Mouse (Mus musculus) stomach, postnatal 0 days (tissue): ENCODE measurements around the gene Dlec1. TPM values are rescaled to one million over a fixed set of nuclear protein-coding genes. Genes with fewer than 3 reads are reported as not detected.
A peak's percentile ranks its signal among the peaks of the same experiment; 100 is the strongest.

ENCODE experiments used
- ATAC-seq: fragments of 200-750 bp; cut with Nextera tagmentation; 2 replicates; pipeline ENCODE4 v1.8.0; 2017; ENCODE audit not compliant: low FRiP score, low TSS enrichment
- DNase-seq: peaks from one replicate; pipeline ENCODE4 v3.0.0-alpha.2; 2016; ENCODE audit warnings: low spot score
- H3K27ac ChIP-seq: fragments of 300-500 bp; sonication (generic); replicated peaks from 2 replicates; pipeline ENCODE4 v1.5.1; 2014; ENCODE audit warnings: mild to moderate bottlenecking, control low read depth
- H3K27me3 ChIP-seq: fragments of 300-500 bp; sonication (generic); 2 replicates; pipeline ENCODE4 v1.6.1; 2014; ENCODE audit warnings: low read length; ENCODE audit not compliant: control insufficient read depth, insufficient read depth
- H3K36me3 ChIP-seq: fragments of 300-500 bp; sonication (generic); 2 replicates; pipeline ENCODE4 v1.6.1; 2014; ENCODE audit warnings: low read length, mixed read lengths; ENCODE audit not compliant: control insufficient read depth, insufficient read depth
- H3K4me1 ChIP-seq: fragments of 300-500 bp; sonication (generic); replicated peaks from 2 replicates; pipeline ENCODE4 v1.6.1; 2014; ENCODE audit warnings: antibody characterized with exemption; ENCODE audit not compliant: control insufficient read depth, insufficient read depth
- H3K4me2 ChIP-seq: fragments of 300-500 bp; sonication (generic); replicated peaks from 2 replicates; pipeline ENCODE4 v1.6.1; 2014; ENCODE audit warnings: low read depth, mild to moderate bottlenecking, control low read depth, moderate library complexity
- H3K4me3 ChIP-seq: fragments of 300-500 bp; sonication (generic); 2 replicates; pipeline ENCODE4 v1.5.1; 2014; ENCODE audit warnings: low read depth, low read length, control low read depth
- H3K9ac ChIP-seq: fragments of 300-500 bp; sonication (generic); 2 replicates; pipeline ENCODE4 v1.6.1; 2014; ENCODE audit warnings: mild to moderate bottlenecking, low read length, control low read depth, mixed read lengths
- H3K9me3 ChIP-seq: fragments of 300-500 bp; sonication (generic); 2 replicates; pipeline ENCODE4 v1.6.1; 2016; ENCODE audit warnings: low read length; ENCODE audit not compliant: control insufficient read depth
- CTCF ChIP-seq: IDR thresholded peaks from 2 replicates; pipeline ENCODE4 v1.5.1; 2016; ENCODE audit warnings: antibody characterized with exemption, low read depth, mild to moderate bottlenecking, moderate library complexity
- EP300 ChIP-seq: optimal IDR thresholded peaks from 2 replicates; pipeline ENCODE3; 2016; ENCODE audit warnings: antibody characterized with exemption
- WGBS: fragments of 180-500 bp; shearing (Covaris S2); extraction: QIAGEN DNeasy Blood & Tissue Kit; methylation state at CpG from one replicate; pipeline ENCODE4 v1.1.7; 2014; 5-methylcytosine and 5-hydroxymethylcytosine counted together
- polyA plus RNA-seq: library from polyadenylated mRNA; unstranded; fragments of >200 nt; fragmentation: Nextera tagmentation; extraction: Ambion mirVana; gene quantifications from 2 replicates; pipeline ENCODE4 v1.2.1, GENCODE M21; 2015

Gene Dlec1
- polyA plus RNA-seq, 1 experiment from 2014 or later: 0.18 TPM

DNA sequence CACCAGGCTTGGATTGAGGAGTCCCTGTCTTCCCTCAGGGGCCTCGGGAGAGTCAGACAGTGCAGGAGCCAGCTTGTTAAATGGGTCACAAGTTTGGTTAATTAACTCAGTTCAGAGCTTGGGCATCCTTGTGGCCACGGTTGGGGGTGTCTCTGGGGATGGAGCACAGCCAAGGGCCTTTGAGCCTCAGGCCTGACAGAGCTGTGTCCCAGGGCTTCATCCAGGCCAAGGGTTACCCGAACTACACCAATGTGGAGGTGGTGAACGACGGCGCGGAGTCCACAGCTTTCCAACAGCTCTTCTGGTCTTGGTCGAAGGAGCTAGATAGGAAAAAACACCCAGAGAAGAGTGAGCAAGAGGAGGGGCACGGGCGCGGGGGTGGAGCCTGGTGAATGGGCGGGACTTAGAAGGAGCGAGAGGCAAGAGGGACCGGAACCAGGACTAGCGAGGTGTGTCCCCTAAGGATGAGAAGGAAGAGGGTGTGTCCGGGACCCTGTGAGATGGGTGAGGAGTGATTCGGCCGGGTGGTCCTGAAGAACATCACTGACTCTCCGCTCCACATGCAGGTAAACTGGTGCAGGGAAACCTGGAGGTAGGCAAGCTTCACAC, 39.1 kb upstream of the Dlec1 start:
- DNase-seq (peak; percentile 59), ATAC-seq (0 out of 2 replicates have a peak, but pooled peaks have one; percentile 6)
- H3K4me1 ChIP-seq: no peaks in the 10 kb centered on the region
- H3K27ac ChIP-seq: no peak overlapping the region
- WGBS: 36% methylated on average over 19 of the region's 19 CpGs
- no peak for TF ChIP-seq EP300
- TF ChIP-seq CTCF: no peak
- no peaks in the 10 kb centered on the region for H3K27me3 ChIP-seq
- no peak overlapping the region for H3K9ac ChIP-seq
- H3K36me3 ChIP-seq: no peaks in the 10 kb centered on the region
- H3K4me2 ChIP-seq: no peak overlapping the region
- H3K4me3 ChIP-seq: no peak overlapping the region
- no peaks in the 10 kb centered on the region for H3K9me3 ChIP-seq

GRCm38 (mm10) chr9:119064296-119064695, 38.0 kb upstream of the Dlec1 start:
- H3K9ac ChIP-seq: no peak overlapping the region
- H3K27ac ChIP-seq: no peak overlapping the region
- H3K36me3 ChIP-seq: no peaks in the 10 kb centered on the region
- no peak overlapping the region for H3K4me2 ChIP-seq
- 65% methylated on average over 4 of the region's 4 CpGs for WGBS
- H3K9me3 ChIP-seq: no peaks in the 10 kb centered on the region
- no peak for DNase-seq
- no peak for ATAC-seq
- H3K27me3 ChIP-seq: no peaks in the 10 kb centered on the region
- TF ChIP-seq EP300 (no peak), CTCF (no peak)
- H3K4me1 ChIP-seq: no peaks in the 10 kb centered on the region
- H3K4me3 ChIP-seq: no peak overlapping the region

- 5% methylated on average over 6 of the region's 6 CpGs for WGBS
- H3K4me3 ChIP-seq: no peak overlapping the region
- H3K27me3 ChIP-seq: no peaks in the 10 kb centered on the region
- peak; percentile 27; the same call in 1 of the 2 replicates for ATAC-seq
- peak; percentile 83 for DNase-seq
- no peak overlapping the region for H3K9ac ChIP-seq
- TF ChIP-seq EP300: no peak
- peak; percentile 93 for TF ChIP-seq CTCF
- H3K27ac ChIP-seq: peak overlapping the region; percentile 45; the same call in 1 of the 2 replicates
- no peaks in the 10 kb centered on the region for H3K9me3 ChIP-seq
- H3K36me3 ChIP-seq: no peaks in the 10 kb centered on the region
- no peak overlapping the region for H3K4me2 ChIP-seq
- H3K4me1 ChIP-seq: no peaks in the 10 kb centered on the region
Observed at GRCm38 (mm10) chr9:119067601-119068000, 34.7 kb upstream of the Dlec1 start.

DNA sequence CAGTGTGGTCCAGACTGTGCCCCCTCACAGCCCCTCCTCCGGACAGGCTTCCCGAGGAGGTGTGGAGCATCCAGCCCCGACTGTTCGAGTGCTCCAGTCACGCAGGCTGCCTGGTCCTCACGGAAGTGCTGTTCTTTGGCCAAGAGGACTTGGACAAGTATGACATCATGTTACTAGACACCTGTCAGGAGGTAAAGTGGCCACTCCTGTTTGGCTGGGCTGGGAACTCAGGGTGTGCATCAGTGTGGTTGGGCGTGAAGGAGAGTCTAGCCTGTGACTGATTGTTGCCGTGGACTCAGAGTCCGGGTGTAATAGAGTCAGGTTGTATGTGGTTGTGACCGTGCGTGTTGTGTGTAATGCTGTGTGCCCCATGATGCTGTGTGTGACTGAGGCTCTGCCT, 34.0 kb upstream of the Dlec1 start:
- DNase-seq (peak; percentile 67), ATAC-seq (peak; percentile 75)
- peak overlapping the region; percentile 45; the same call in 1 of the 2 replicates for H3K27ac ChIP-seq
- TF ChIP-seq CTCF (no peak), EP300 (no peak)
- no peaks in the 10 kb centered on the region for H3K36me3 ChIP-seq
- H3K4me1 ChIP-seq: no peaks in the 10 kb centered on the region
- no peaks in the 10 kb centered on the region for H3K9me3 ChIP-seq
- H3K4me2 ChIP-seq: no peak overlapping the region
- no peaks in the 10 kb centered on the region for H3K27me3 ChIP-seq
- H3K4me3 ChIP-seq: no peak overlapping the region
- no peak overlapping the region for H3K9ac ChIP-seq
- 72% methylated on average over 11 of the region's 11 CpGs for whole genome bisulfite sequencing

GRCm38 (mm10) chr9:119070173-119070825, 32.0 kb upstream of the Dlec1 start:
- TF ChIP-seq EP300 (no peak), CTCF (no peak)
- Histone ChIP-seq H3K4me2 (no peak overlapping the region), H3K9me3 (no peaks in the 10 kb centered on the region), H3K4me3 (no peak overlapping the region), H3K36me3 (no peaks in the 10 kb centered on the region), H3K27ac (no peak overlapping the region), H3K4me1 (no peaks in the 10 kb centered on the region), H3K9ac (no peak overlapping the region), H3K27me3 (no peaks in the 10 kb centered on the region)
- ATAC-seq: no peak
- no peak for DNase-seq
- 71% methylated on average over 13 of the region's 13 CpGs for WGBS

GRCm38 (mm10) chr9:119071786-119072185, 30.5 kb upstream of the Dlec1 start:
- no peak overlapping the region for H3K27ac ChIP-seq
- H3K4me1 ChIP-seq: no peaks in the 10 kb centered on the region
- H3K4me2 ChIP-seq: no peak overlapping the region
- WGBS: 76% methylated on average over 9 of the region's 9 CpGs
- no peak for DNase-seq
- no peak for TF ChIP-seq EP300
- TF ChIP-seq CTCF: no peak
- no peak overlapping the region for H3K9ac ChIP-seq
- H3K36me3 ChIP-seq: 0 out of 2 replicates have a peak, but pooled peaks cover 3% of the 10 kb centered on the region
- H3K27me3 ChIP-seq: no peaks in the 10 kb centered on the region
- no peak overlapping the region for H3K4me3 ChIP-seq
- no peak for ATAC-seq
- H3K9me3 ChIP-seq: no peaks in the 10 kb centered on the region
